Mouse (Mus musculus) layer of hippocampus, adult 9-10 months (tissue): ENCODE data around the gene Cwc25.

Experiments used
- DNase-seq: peaks from one replicate; pipeline ENCODE4 v3.0.0; 2022; ENCODE audit warnings: low spot score

Cwc25 gene

DNA sequence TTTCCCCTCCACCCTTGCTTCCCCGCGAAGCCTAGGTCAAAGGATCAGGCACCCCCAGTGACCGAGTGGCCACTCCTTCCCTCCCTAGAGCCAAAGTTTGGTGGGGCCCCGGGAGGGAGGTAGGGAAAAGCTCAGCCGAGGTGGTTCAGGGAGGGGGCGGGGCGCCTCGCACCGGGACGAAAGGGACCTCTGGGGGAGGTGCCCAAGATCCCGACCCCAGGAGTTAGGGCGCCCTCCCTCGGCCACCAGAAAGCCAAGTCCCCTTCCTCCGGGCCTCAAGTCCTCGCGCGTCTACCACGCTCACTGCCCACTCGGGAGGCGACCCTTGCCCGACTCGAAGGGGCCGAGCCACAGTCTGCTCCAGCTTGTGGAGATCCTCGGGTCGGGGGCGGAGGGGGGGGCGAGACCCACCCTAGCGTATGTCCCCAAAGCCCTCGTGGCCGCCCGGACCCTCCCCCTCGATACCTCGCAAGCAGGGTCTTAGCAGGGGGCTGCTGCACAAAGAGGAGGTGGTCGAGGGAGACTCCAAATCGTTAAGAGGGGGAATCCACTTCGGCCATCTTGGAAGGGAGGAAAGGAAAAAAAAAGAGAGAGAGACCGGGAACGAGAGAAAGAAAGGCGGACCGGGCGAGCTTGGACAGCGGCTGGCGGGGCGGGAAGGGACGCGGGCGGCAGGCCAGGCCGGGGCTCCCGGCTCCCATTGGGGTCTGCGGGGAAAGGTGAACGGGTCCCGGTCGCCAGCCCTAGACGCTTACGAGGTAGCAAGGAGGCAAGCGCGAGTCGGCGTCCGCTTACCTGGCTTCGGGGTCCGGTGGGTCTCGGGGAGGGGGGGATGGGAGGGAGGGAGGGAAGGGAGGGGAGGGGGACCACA lies 67.4 kb downstream of the Cwc25 start:
- no peak for DNase-seq

- DNase-seq = no peak
Measured at GRCm38 (mm10) chr11:97697891-97698529, 68.3 kb downstream of the Cwc25 start.

DNA sequence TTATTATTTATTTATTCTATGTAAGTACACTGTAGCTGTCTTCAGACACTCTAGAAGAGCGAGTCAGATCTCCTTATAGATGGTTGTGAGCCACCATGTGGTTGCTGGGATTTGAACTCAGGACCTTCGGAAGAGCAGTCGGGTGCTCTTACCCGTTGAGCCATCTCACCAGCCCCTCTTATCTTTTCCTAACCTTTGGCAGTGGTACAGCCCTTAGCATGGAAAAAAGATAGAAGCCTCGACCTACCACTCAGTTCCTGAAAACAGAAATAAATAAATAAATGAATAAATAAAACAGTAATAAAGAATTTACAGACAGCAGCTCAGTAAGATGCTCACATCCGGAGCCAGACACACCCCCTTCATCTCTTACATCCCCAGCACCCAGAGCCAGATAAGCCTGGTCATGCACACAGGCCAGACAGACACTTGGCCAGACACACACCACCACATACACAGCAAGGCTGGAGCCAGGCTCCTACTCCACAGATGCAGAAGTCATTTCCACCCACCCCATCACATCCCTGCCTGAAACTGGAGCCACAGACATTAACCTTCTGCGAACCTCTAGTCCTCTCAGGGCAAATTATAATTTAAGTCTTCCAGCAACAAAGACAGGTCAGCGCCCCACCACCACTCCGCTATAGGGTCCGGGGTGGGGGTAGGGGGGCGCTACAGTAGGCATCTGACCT lies 69.0 kb downstream of the Cwc25 start:
- DNase-seq = no peak

DNA sequence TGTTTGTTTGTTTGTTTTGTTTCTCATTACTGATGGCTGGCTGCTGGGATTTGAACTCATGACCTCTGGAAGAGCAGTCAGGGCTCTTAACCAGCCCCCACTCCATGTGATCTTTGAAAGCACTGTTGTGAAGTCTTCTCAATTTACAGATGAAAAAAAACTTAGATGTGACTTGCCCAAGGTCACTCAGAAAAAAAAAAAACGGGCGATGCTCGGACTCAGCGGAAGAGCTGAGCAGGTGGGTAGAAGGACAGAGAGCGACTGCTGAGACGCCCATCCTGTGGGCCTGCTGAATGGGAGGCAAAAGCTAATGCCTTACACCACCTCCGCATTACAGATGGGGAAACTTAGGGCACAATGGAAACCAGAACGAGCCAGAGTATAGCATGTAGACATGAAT lies 69.7 kb downstream of the Cwc25 start:
- no peak for DNase-seq

- DNase-seq = no peak
Measured at GRCm38 (mm10) chr11:97695712-97696401, 70.5 kb downstream of the Cwc25 start.
